Mouse (Mus musculus) kidney, postnatal 25 days (tissue): Measurements from ENCODE around the gene 4930447C04Rik.

Experiments
- DNase-seq, 2 experiments: peaks; one replicate each; pipeline ENCODE4 v3.0.0; 2021; ENCODE audit warnings: mixed read lengths in 2 of 2

Gene 4930447C04Rik

GRCm38 (mm10) chr12:72942171-72942570 is 1.6 kb upstream of the 4930447C04Rik start:
- DNase-seq, result no peak

GRCm38 (mm10) chr12:72941398-72942051 is 951 bp upstream of the 4930447C04Rik start:
- DNase-seq, result no peak

- DNase-seq, result no peak
Observed at GRCm38 (mm10) chr12:72940822-72941397, 336 bp upstream of the 4930447C04Rik start.

- DNase-seq, result no peak
Observed at GRCm38 (mm10) chr12:72939616-72940015, 958 bp downstream of the 4930447C04Rik start, which contains the start of gene Six6. Six6 (plus strand) TSS chr12:72939892.

GRCm38 (mm10) chr12:72938600-72939490 is 1.7 kb downstream of the 4930447C04Rik start:
- no peak for DNase-seq

GRCm38 (mm10) chr12:72938176-72938575 is 2.4 kb downstream of the 4930447C04Rik start:
- no peak for DNase-seq

- DNase-seq, result no peak
Observed at GRCm38 (mm10) chr12:72937537-72938120, 2.9 kb downstream of the 4930447C04Rik start.

GRCm38 (mm10) chr12:72936751-72937150 is 3.8 kb downstream of the 4930447C04Rik start:
- no peak for DNase-seq

- DNase-seq, result no peak
Observed at GRCm38 (mm10) chr12:72917159-72917993, 23.2 kb downstream of the 4930447C04Rik start.

GRCm38 (mm10) chr12:72854377-72855032 is 86.1 kb downstream of the 4930447C04Rik start:
- DNase-seq, result no peak

GRCm38 (mm10) chr12:72853406-72854076 is 87.0 kb downstream of the 4930447C04Rik start:
- DNase-seq, result no peak

- no peak for DNase-seq
Observed at GRCm38 (mm10) chr12:72852264-72852663, 88.3 kb downstream of the 4930447C04Rik start.

GRCm38 (mm10) chr12:72850146-72850545 is 90.4 kb downstream of the 4930447C04Rik start:
- no peak for DNase-seq

GRCm38 (mm10) chr12:72847725-72848124 is 92.8 kb downstream of the 4930447C04Rik start:
- peak in 1 of 2 experiments; percentile 64 for DNase-seq

GRCm38 (mm10) chr12:72845946-72846345 is 94.6 kb downstream of the 4930447C04Rik start:
- DNase-seq, result no peak

- peak; percentile 71 to 90 for DNase-seq
Observed at GRCm38 (mm10) chr12:72843973-72844620, 96.5 kb downstream of the 4930447C04Rik start.

- DNase-seq, result no peak
Observed at GRCm38 (mm10) chr12:72843555-72843954, 97.0 kb downstream of the 4930447C04Rik start.

GRCm38 (mm10) chr12:72843135-72843534 is 97.4 kb downstream of the 4930447C04Rik start:
- DNase-seq, result no peak

- no peak for DNase-seq
Observed at GRCm38 (mm10) chr12:72841500-72841899, 99.1 kb downstream of the 4930447C04Rik start.

- no peak for DNase-seq
Observed at GRCm38 (mm10) chr12:72837302-72837701, 103.3 kb downstream of the 4930447C04Rik start.
